Mouse (Mus musculus): ENCODE measurements around the gene Lypd6b.

- TF ChIP-seq POLR2A (IDR thresholded peaks at IDR 0.05; ENCODE audit: borderline replicate concordance, extremely low read depth, insufficient read depth, insufficient read length, poor library complexity, severe bottlenecking) (no peak), CTCF (IDR thresholded peaks at IDR 0.05; ENCODE audit: borderline replicate concordance, extremely low read depth, insufficient read depth, insufficient read length) (no peak)
Measured at GRCm38 (mm10) chr2:49768916-49769315, 18.6 kb upstream of the Lypd6b start.
